Mouse (Mus musculus): ENCODE data around the gene Rgs9bp. TPM values are rescaled to one million over a fixed set of nuclear protein-coding genes. Genes with fewer than 3 reads are reported as not detected.
"Not testable (repeated sequence)": the region's sequence is repeated elsewhere in the genome, so short reads cannot be mapped to it uniquely, and the experiment has no call there.

Gene Rgs9bp
- polyA plus RNA-seq, 1 experiment from 2014 or later: 0.07 TPM

DNA sequence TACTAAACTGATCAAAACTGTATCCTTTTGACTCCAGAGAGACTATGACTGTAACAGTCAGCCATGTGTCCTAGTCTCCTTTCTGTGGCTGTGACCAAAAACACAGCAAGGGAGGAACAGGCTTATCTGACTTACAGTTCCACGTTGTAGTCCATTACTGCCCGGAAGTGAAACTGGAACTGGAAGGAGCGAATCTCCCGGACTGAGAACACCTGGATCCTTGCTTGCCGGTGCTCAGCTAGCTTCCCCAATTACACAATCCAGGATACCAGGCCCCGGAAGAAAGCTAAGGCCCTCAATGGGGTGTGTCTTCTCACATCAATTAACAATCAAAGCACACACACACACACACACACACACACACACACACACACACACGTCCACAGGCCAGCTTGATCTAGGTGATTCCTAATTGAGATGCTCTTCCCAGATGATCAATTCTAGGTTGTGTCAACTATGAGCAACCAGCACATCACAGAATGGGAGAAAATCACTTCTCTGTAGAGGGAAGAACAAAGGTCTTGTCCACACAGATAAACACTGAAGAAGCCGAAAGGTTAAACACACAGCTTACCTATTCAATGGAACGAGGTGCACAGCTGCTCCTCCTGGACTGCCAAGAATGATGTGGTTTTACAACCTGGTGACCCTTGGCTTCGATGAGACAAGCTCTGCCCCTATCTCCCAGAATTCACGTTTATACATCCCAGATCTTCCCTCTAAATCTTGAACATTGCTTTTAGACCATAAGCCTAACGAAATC is 49.5 kb downstream of the Rgs9bp start:
- DNase-seq (ENCODE audit: low spot score): no peak

DNA sequence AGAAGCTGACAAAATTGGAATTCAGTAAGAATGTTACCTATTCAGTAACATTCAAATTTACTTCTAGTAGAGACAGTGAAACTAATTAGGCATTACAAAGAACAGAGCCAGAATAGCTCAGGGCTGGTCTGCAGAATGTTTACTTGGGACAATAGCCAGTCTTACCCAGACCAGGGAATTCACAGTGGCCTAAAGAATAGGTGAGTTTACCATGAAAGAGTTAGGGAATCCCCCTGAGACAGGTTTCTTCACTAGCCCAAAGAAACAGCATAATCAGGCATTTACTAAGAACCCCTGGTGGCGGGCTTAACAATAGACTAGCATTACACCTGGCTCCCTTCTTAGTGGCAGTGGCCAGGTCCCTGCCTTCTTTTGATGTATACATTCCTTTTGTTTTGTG is 54.8 kb downstream of the Rgs9bp start:
- not testable (repeated sequence) for DNase-seq (ENCODE audit: low spot score)

DNA sequence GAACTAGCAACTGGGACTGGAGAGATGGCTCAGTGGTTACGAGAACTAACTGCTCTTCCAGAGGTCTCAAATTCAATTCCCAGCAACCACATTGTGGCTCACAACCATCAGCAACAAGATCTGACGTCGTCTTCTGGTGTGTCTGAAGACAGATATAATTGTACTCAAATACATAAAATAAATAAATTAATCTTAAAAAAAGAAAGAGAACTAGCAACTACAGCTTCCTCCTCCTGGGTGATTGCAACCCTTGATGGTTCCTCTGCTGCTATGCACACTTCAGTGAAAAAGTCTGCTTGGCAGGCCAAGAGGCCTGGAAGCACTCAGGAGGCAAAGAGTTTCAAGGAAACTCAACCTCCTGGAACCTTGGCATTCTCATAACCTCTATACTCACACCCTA is 55.4 kb downstream of the Rgs9bp start:
- DNase-seq (ENCODE audit: low spot score): no peak

Other genes starting within 250 kb of the Rgs9bp start
- gene Faap24, start 188.7 kb downstream of the Rgs9bp start, polyA plus RNA-seq (2015; fragmentation: Nextera tagmentation; extraction: Ambion mirVana): 30.7 and 35.4 TPM in 2 replicates
- gene Cep89, start 188.5 kb downstream of the Rgs9bp start, polyA plus RNA-seq (2015; fragmentation: Nextera tagmentation; extraction: Ambion mirVana): 28.5 and 30.8 TPM in 2 replicates
- gene Slc7a9, start 136.8 kb downstream of the Rgs9bp start, polyA plus RNA-seq (2015; fragmentation: Nextera tagmentation; extraction: Ambion mirVana): not detected in 2 replicates
- gene Tdrd12, start 47.8 kb downstream of the Rgs9bp start, polyA plus RNA-seq (2015; fragmentation: Nextera tagmentation; extraction: Ambion mirVana): not detected in 2 replicates
- 99.2 and 105 TPM in 2 replicates for gene Nudt19, start 29.3 kb downstream of the Rgs9bp start, polyA plus RNA-seq (2015; fragmentation: Nextera tagmentation; extraction: Ambion mirVana)
- 29.2 and 30.1 TPM in 2 replicates for gene Ankrd27, start 662 bp upstream of the Rgs9bp start, polyA plus RNA-seq (2015; fragmentation: Nextera tagmentation; extraction: Ambion mirVana)
- gene Pdcd5, start 61.9 kb upstream of the Rgs9bp start, polyA plus RNA-seq (2015; fragmentation: Nextera tagmentation; extraction: Ambion mirVana): 266 and 274 TPM in 2 replicates
- 36.4 and 46.3 TPM in 2 replicates for gene Dpy19l3, start 168.9 kb upstream of the Rgs9bp start, polyA plus RNA-seq (2015; fragmentation: Nextera tagmentation; extraction: Ambion mirVana)
- gene Zfp507, start 217.4 kb upstream of the Rgs9bp start, polyA plus RNA-seq (2015; fragmentation: Nextera tagmentation; extraction: Ambion mirVana): 11.5 and 11.6 TPM in 2 replicates